In the genomic region with DNA sequence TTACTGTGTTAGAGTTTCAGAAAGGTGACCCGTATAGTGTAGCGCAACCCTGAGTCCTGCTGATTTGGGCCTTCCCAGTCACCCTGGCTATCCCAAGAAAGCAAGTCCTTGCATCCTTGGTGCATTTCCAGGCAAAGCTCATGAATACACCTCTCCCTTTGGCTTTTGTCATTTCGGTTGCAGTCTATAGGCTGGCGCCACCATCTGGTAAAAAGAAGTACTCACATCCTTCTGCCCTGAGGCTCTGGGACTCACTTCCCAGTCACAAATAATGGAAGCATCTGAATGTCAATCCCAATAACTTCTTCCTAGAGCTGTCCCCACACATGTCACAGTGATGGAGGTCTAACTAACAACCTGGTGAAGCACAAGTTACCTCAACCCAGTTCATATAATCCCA, we compare ENCODE assay signal across 9 mouse cellular contexts. TPM values are rescaled to one million over a fixed set of nuclear protein-coding genes. Genes with fewer than 3 reads are reported as not detected.
A peak's percentile ranks its signal among the peaks of the same experiment; 100 is the strongest.
DNase-seq lines count a peak whose midpoint lies in the region; ATAC-seq and TF ChIP-seq lines count a peak whose summit lies in the region.
"Had no signal": no experiment of that assay in that cellular context is flagged by ENCODE, and none has a peak within 500 bp of the region (broad histone marks: within the 10 kb centered on the region; RNA-seq: fewer than 3 reads in every experiment).

No protein-coding gene starts in this region.

- no peak for DNase-seq in frontal cortex, postnatal 10 days (ENCODE audit: low spot score in 2 of 2)
- DNase-seq in liver, embryonic 14.5 days (ENCODE audit: low read depth in 3 of 3, low spot score in 3 of 3), result no peak
- DNase-seq in liver, result no peak
- peak; percentile 39 for DNase-seq in NIH3T3 (ENCODE audit: low read depth)
- peak; percentile 34 to 66 for DNase-seq in left cerebral cortex, postnatal 14 days (ENCODE audit: low spot score in 2 of 2)
- DNase-seq in MN1 (ENCODE audit: low spot score), result no peak
- DNase-seq in thymus, postnatal 36 days, result no peak

- no peak overlapping the region for H3K4me3 ChIP-seq in liver, embryonic 14.5 days (ENCODE audit: insufficient read depth in 1 of 2, low read depth in 2 of 2, low read length in 2 of 2)

- no peaks in the 10 kb centered on the region for H3K36me3 ChIP-seq in liver, embryonic 14.5 days (replicated peaks; ENCODE audit: control insufficient read depth, insufficient read depth, low read depth)

- intact Hi-C loops in left cerebral cortex, postnatal 14 days (cut with DNase I), result loop anchor here (2.0 kb wide), 1 partner anchor 208 kb away; no protein-coding TSS in a partner anchor

- no peaks in the 10 kb centered on the region for H3K4me1 ChIP-seq in liver, embryonic 14.5 days (replicated peaks; ENCODE audit: control insufficient read depth in 2 of 2, insufficient read depth in 2 of 2, low read length in 1 of 2)

- ATAC-seq in frontal cortex, adult (ENCODE audit: low TSS enrichment), result peak; percentile 65; the same call in 1 of the 2 replicates
- ATAC-seq in liver, embryonic 14.5 days (ENCODE audit: insufficient read depth), result no peak

- no peaks in the 10 kb centered on the region for H3K27me3 ChIP-seq in liver, embryonic 14.5 days (ENCODE audit: control insufficient read depth, insufficient read depth, low read length)

- no peaks in the 10 kb centered on the region for H3K9me3 ChIP-seq in liver, embryonic 14.5 days (ENCODE audit: control insufficient read depth, low read length)

- no peak overlapping the region for H3K4me2 ChIP-seq in liver, embryonic 14.5 days (ENCODE audit: low read depth)

- 48% methylated on average over 4 of the region's 4 CpGs for WGBS in liver, embryonic 14.5 days (ENCODE audit: insufficient replicate concordance)

- peak; percentile 32; the same call in 1 of the 2 replicates for TF ChIP-seq CTCF in liver, embryonic 14.5 days (IDR thresholded peaks at IDR 0.05; ENCODE audit: low read depth)

- no peak for TF ChIP-seq EP300 in liver, embryonic 14.5 days (IDR thresholded peaks at IDR 0.05; ENCODE audit: low read depth)

- no peak overlapping the region for H3K9ac ChIP-seq in liver, embryonic 14.5 days (replicated peaks)

- H3K27ac ChIP-seq in liver, embryonic 14.5 days, result no peak overlapping the region

RNA-seq across cellular contexts. Expression of a gene that starts 54.4 kb away (rescaled TPM):
- polyA plus RNA-seq in liver, embryonic 14.5 days (2012; rRNA removed), result 0.01 and 0.03 TPM in 2 replicates
- polyA plus RNA-seq in liver, embryonic 14.5 days (2014; fragmentation: Nextera tagmentation; extraction: Ambion mirVana), result not detected in 2 replicates
- 100 to 1,000 TPM; 164 to 187 TPM for total RNA-seq in left cerebral cortex, postnatal 14 days (2021)
- total RNA-seq: granulocyte monocyte progenitor cell, adult 5-6 weeks had no signal

Comparison
In these comparisons a context has a peak if more than half of its experiments do, and no peak if none do; other contexts are left out.
1. DNase-seq: peak in NIH3T3 (single experiment) and left cerebral cortex, postnatal 14 days (2 of 2); none in frontal cortex, postnatal 10 days (0 of 2), liver, embryonic 14.5 days (0 of 3), liver (single experiment), MN1 (single experiment) and thymus, postnatal 36 days (0 of 2).